Comparison of ENCODE assay signal across 17 mouse cellular contexts in genomic region chr4:10041301-10042093, GRCm38 (mm10).
"Had no signal": no experiment of that assay in that cellular context is flagged by ENCODE, and none has a peak within 500 bp of the region (broad histone marks: within the 10 kb centered on the region; RNA-seq: fewer than 3 reads in every experiment).

No protein-coding gene starts in this region.

- H3K9me3 ChIP-seq: limb, embryonic 12.5 days; liver, embryonic 13.5 days; midbrain, embryonic 12.5 days; neural tube, embryonic 13.5 days had no signal

- DNase-seq: kidney, adult 8-10 months; kidney, postnatal 36 days; layer of hippocampus, adult 9-11 months; layer of hippocampus, postnatal 36 days; liver, embryonic 13.5 days; liver, postnatal 0 days; retina, postnatal 1 day; right cerebral cortex, postnatal 4 days; spleen, adult 18-20 months; thymus, adult 18-20 months; thymus, postnatal 25 days had no signal

- H3K4me1 ChIP-seq: limb, embryonic 12.5 days; liver, embryonic 13.5 days; midbrain, embryonic 12.5 days; neural tube, embryonic 13.5 days had no signal

- H3K27me3 ChIP-seq: limb, embryonic 12.5 days; liver, embryonic 13.5 days; midbrain, embryonic 12.5 days; neural tube, embryonic 13.5 days had no signal

- H3K4me3 ChIP-seq: limb, embryonic 12.5 days; liver, embryonic 13.5 days; midbrain, embryonic 12.5 days; neural tube, embryonic 13.5 days had no signal

- H3K27ac ChIP-seq: limb, embryonic 12.5 days; liver, embryonic 13.5 days; macrophage; midbrain, embryonic 12.5 days; neural tube, embryonic 13.5 days had no signal

- ATAC-seq: intestine, embryonic 16.5 days; liver, postnatal 0 days; midbrain, embryonic 16.5 days had no signal

- H3K4me2 ChIP-seq: limb, embryonic 12.5 days; liver, embryonic 13.5 days; midbrain, embryonic 12.5 days; neural tube, embryonic 13.5 days had no signal

- H3K36me3 ChIP-seq: limb, embryonic 12.5 days; liver, embryonic 13.5 days; midbrain, embryonic 12.5 days; neural tube, embryonic 13.5 days had no signal

- H3K9ac ChIP-seq: limb, embryonic 12.5 days; liver, embryonic 13.5 days; liver, postnatal 0 days; midbrain, embryonic 12.5 days; neural tube, embryonic 13.5 days had no signal
